Mouse (Mus musculus): ENCODE results near the gene Syt7.
A peak's percentile ranks its signal among the peaks of the same experiment; 100 is the strongest.

Gene Syt7

GRCm38 (mm10) chr19:10389391-10390098 is 655 bp downstream of the Syt7 start:
- peak; percentile 14 for DNase-seq

GRCm38 (mm10) chr19:10390099-10390680 is 1.3 kb downstream of the Syt7 start:
- no peak for DNase-seq

DNA sequence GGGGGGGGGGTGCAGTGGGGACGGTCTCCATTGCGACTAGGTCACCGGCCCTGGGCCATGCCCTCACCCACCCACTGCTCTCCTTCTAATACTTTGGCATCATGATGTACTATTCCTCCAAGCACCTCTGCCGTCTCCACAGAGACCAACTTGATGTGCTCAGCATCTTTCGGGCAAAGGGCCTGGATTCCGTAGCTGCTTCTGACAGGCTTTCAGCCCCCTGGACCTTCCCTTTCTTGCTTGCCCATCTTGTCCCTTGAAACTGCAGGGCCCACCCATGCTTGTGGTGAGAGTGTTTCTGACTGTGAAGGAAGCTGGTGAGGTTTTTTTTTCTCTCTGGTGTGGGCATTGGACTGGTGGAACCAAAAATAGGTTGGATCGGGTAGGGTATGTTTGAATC is 2.1 kb downstream of the Syt7 start:
- no peak for DNase-seq

DNA sequence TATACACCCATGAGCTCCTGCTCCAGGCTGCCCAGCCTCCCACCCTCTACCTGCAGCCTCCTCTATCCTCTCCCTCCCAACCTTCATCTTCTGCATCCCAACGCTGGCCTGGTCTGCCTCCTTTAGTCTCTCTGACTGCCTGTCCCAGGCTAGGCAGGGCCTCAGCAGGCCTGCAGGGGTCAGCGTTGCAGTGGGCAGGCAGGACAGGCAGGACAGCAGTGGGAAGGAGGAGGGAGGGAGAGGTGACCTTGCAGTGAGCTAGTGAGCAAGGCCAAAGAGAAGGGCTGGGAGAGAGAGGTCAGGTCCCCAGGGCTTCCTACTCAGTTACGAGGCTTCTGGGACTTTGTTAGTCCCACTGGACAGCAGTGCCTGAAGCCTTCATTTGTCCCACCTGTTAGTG is 3.1 kb downstream of the Syt7 start:
- DNase-seq: peak; percentile 25

- DNase-seq: no peak
Measured at GRCm38 (mm10) chr19:10393471-10393870, 4.6 kb downstream of the Syt7 start.

DNA sequence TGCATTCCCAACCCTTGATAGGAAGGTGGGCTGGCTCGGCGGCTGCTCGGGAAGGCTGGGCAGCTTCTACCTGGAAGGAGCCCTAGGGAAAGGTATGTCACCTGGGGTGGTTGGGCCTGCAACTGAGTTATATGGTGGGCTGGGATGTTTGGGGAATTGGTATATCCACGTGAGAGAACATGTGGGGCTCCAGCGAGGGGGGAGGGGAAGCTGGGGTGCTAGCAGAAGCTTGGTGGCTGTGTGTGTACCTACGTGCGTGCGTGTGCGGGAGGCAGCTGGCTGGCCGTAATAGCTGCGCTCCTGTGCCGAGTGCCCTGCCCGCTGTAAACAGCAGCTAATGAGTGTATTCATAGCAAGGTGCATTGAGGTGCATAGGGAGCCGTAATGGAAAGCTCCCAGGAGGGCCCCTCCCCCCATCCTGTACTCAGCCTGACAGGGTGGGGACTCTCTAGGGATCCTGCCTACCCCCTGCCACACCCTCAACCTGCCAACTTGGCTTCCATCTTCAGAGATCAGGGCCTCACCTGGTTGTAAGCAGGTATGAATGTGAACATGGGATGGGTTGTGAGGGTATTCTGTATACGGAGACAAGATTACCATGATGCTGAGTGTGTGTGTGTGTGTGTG is 5.1 kb downstream of the Syt7 start:
- DNase-seq: no peak

- DNase-seq: peak; percentile 7
Measured at GRCm38 (mm10) chr19:10395174-10395573, 6.3 kb downstream of the Syt7 start.

- no peak for DNase-seq
Measured at GRCm38 (mm10) chr19:10396962-10397361, 8.1 kb downstream of the Syt7 start.

GRCm38 (mm10) chr19:10397479-10398153 is 8.7 kb downstream of the Syt7 start:
- DNase-seq: no peak

GRCm38 (mm10) chr19:10398296-10398695 is 9.4 kb downstream of the Syt7 start:
- DNase-seq: no peak

DNA sequence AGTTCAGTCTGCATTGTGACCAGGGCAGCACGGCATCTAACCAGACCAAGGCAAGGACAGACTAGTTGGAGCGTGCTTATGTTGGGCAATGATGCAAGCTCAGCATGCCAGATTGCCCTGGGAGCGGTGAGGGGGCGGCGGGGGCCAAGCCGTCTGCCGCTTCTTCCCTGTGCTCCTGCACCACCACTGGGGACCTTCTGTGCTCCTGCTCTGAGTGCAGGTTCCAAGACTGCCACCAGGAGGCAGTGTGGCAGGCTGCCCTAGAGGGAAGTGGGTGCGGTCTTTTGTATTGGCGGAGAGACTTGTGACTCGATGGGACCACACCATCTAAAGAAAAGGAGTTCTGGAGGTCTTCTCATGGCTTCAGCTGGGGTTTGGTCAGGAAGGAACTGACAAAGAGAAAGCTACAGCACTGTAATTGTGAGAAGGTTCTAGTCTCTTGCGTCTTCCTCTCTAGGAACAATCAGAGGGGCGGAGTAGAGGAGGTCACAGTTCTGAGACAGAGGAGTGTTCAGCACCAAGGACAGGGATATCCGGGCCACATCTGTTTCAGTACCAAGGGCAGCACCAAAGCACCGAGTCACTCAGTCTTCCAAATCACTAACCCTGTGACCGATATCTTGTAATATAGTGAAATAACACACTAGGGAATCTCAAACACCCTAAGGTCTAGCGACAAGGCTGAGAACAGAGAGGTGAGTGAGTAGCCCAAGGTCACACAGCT is 14.0 kb downstream of the Syt7 start:
- peak; percentile 78 for DNase-seq

DNA sequence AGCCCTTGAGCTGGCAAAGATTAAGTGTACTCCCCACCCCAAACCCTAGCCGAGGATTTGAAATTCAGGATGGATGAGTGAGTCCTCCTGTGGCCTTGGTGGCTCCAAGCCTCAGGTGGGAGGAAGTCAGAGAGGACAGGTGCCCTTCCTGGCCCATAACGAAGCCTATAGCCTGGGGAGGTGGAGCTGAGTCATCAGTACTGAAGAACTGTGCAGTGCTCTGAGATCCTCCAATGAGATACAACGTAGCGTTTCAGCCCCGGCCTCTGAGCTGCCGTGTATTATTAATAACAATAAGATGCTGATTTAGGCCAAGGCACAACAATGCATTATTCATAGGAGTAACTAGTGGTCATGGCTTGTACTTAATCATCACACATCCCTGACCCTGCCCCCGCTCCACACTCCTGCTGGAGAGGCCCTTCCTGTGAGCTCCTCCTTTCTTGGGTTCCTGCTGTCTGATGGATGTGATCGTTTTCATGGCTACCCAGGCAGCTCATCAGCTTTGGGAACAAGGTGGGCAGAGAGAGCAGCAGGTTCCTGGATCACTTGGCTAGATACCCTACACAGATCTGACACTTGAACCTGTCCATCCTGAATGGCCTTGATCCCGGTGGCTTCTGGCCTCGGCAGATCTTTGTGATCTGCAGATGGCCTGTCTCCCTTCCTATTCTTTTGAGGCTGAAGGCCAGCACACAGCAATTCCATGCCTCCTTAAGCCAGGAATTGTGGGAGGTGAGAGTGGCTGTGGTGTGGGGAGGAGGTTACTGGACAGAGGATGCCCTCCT is 14.9 kb downstream of the Syt7 start:
- no peak for DNase-seq

DNA sequence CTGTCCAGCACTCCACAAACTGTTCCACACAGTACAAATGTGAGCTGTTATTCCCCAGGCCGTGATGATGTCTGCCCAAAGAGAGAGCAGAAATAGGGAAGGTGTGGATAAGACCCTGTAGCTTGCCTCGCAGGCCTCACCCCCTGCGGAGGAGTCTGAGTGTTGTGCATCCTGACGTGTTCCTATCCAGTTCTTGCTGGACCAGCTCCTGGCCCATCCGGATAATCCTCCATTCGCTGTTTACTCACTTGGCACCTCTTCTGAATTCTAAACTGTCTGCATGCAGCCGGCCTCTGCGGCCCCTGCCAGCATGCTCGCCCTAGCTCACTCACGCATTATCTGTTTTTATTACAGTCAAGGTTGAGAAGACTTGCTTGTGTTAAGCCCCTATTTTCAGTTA is 15.5 kb downstream of the Syt7 start:
- no peak for DNase-seq

DNA sequence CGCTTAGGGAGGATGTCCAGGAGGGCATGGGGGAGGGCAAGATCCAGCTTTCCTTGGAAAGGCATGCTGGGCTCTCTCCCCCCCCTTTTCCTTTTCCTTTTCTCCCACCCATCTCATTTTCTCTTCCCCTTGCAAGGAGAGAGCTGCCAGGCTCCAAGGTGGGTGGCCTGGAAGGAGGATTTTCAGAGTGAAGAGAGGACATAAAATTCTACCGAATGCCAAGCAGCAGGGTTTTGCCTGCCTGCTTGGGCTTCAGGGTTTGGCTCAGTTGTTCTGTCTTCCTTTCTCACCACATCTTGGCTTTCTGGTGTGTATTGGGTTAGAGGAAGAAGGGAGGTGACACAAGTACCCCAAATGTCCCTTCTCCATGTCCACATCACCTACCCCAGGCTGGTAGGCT is 16.0 kb downstream of the Syt7 start:
- no peak for DNase-seq

DNA sequence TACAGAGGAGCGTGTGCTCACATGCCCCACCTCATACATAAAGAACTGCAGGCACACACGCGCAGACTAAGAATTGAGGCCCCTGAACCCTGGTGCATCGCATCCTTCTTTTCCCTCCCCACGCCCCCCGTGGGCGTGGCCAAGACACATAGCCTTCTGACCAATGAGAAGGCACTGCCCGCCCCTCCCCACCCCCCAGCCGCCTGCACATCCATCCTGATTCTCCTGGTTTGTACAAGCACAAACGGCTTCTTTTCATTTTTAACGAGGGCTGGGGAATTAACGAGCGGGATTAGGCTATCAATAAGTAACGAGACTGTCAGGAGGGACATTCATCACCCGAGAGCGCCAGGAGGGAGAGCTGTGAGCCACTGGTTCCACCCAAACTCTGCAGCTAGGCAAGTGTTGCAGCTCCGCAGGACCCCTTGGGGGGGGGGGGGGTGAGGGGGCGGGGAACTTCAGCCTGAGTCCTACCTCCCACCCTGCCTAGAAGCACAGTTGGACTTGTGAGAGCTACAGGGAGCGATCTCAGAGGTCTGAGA is 24.9 kb downstream of the Syt7 start:
- DNase-seq: no peak

DNA sequence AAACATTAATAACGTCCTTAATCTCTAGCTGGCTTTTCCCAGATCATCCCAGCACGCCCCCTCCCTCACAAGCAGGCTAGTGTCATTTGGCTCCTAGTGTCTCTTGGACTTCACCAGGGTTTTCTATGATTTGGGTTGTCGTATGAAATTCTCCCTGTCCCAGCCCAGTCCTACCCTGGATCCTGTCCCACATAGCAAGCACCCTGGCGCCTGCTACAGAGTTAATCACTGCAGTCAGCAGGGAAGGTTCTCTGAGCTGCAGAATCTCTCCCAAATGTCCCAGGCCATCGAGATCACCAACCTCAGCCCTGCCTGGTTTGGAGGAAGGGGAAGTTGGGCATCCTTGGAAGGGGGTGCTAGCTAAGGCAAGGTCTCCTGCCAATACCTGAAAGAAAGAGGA is 26.6 kb downstream of the Syt7 start:
- DNase-seq: no peak

DNA sequence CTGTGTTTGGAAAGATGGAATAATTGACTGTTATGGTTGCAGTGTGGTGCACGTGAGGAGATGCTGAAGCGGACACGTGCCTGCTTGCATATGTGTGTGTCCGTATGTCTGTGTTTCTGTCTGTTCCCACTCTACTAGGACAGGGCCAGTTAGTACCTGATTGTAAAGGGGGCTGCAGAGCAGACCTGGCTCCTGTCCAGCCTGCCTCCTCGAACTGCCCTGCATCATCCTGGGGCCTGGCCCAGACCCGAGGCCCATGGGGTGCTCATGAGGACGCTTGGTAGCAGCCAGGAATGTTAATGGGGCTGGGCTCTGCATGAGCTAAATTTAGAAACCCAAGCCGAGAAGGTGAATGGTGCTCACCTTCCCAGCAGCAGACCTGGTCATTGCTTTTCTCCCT is 28.0 kb downstream of the Syt7 start:
- no peak for DNase-seq

- no peak for DNase-seq
Measured at GRCm38 (mm10) chr19:10417436-10417835, 28.5 kb downstream of the Syt7 start.

DNA sequence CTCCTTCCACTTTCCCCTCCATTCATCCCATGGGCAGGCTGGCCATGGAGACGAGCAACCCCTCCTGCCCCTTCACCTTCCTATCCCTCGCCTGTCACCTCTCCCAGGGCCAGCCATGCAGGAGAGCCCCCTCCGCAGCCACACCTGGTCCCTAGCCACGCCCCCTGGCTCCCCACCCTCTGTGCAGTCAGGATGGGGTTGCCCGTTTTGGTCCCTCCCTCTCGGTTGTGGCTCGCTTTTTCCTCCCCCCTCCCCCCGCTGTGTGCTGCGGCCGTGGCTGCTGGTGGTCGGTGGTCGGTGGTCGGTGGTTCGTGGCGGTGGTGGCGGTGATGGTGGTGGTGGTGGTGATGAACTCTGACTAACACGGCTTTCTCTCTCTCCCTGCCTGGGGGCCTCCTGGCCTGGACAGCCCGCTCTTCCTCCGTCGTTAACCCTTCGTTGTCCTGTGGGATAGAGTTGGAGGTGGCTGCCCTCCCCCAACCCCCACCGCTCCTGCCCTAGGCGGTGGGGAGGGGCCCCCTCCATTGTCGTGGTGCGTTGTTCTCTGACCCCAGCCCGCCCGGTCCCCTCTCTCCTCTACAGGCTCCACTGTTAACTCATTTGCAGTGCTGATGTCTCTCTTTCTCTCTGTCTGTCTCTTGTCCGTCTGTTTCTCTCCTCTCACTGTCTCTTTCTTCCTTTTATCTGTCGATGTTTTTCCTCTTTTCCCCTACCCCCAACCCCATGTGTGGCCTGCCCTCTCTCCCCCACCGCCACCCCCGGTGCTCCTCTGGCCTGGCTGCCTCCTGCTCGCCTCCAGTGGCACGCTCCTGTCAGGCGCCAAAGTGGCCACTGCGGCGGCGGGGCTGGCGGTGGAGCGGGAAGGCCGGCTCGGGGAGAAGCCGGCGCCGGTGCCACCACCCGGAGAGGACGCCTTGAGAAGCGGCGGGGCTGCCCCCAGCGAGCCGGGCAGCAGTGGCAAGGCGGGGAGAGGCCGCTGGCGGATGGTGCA is 33.4 kb downstream of the Syt7 start:
- DNase-seq: no peak

- no peak for DNase-seq
Measured at GRCm38 (mm10) chr19:10424751-10425150, 35.9 kb downstream of the Syt7 start.
